Mouse (Mus musculus): Measurements from ENCODE around the gene Acvr1. TPM values are rescaled to one million over a fixed set of nuclear protein-coding genes. Genes with fewer than 3 reads are reported as not detected.
A peak's percentile ranks its signal among the peaks of the same experiment; 100 is the strongest.

The Acvr1 gene
- polyA plus RNA-seq, 1 experiment: 5.0 TPM

- Histone ChIP-seq H3K4me3 (ENCODE audit: insufficient read depth, low read depth, low read length) (no peak overlapping the region), H3K4me1 (ENCODE audit: control insufficient read depth, insufficient read depth, insufficient read length, low read length) (peaks cover 18% of the 10 kb centered on the region), H3K27ac (replicated peaks; ENCODE audit: low read depth, low read length) (peak overlapping the region; percentile 25)
These were observed 2.1 kb upstream of the Acvr1 start for GRCm38 (mm10) chr2:58568841-58569645.

GRCm38 (mm10) chr2:58567866-58568719 is 1.1 kb upstream of the Acvr1 start:
- peak overlapping the region; percentile 100 for H3K4me3 ChIP-seq (ENCODE audit: insufficient read depth, low read depth, low read length)
- H3K4me1 ChIP-seq (ENCODE audit: control insufficient read depth, insufficient read depth, insufficient read length, low read length): peaks cover 20% of the 10 kb centered on the region
- H3K27ac ChIP-seq (replicated peaks; ENCODE audit: low read depth, low read length): peak overlapping the region; percentile 25

- H3K4me1 ChIP-seq (ENCODE audit: control insufficient read depth, insufficient read depth, insufficient read length, low read length): peaks cover 32% of the 10 kb centered on the region
- peak overlapping the region; percentile 79 for H3K27ac ChIP-seq (replicated peaks; ENCODE audit: low read depth, low read length)
- H3K4me3 ChIP-seq (ENCODE audit: insufficient read depth, low read depth, low read length): peak overlapping the region; percentile 100
These were observed 419 bp downstream of the Acvr1 start for GRCm38 (mm10) chr2:58566410-58567065.

GRCm38 (mm10) chr2:58566049-58566409 is 928 bp downstream of the Acvr1 start:
- H3K4me1 ChIP-seq (ENCODE audit: control insufficient read depth, insufficient read depth, insufficient read length, low read length): peaks cover 32% of the 10 kb centered on the region
- H3K27ac ChIP-seq (replicated peaks; ENCODE audit: low read depth, low read length): peak overlapping the region; percentile 79; the same call in 1 of the 2 replicates
- peak overlapping the region; percentile 100 for H3K4me3 ChIP-seq (ENCODE audit: insufficient read depth, low read depth, low read length)

GRCm38 (mm10) chr2:58565267-58565666 is 1.7 kb downstream of the Acvr1 start:
- H3K4me1 ChIP-seq (ENCODE audit: control insufficient read depth, insufficient read depth, insufficient read length, low read length): peaks cover 35% of the 10 kb centered on the region
- H3K27ac ChIP-seq (replicated peaks; ENCODE audit: low read depth, low read length): no peak overlapping the region
- H3K4me3 ChIP-seq (ENCODE audit: insufficient read depth, low read depth, low read length): peak overlapping the region; percentile 22

GRCm38 (mm10) chr2:58562137-58562536 is 4.8 kb downstream of the Acvr1 start:
- Histone ChIP-seq H3K4me3 (ENCODE audit: insufficient read depth, low read depth, low read length) (no peak overlapping the region), H3K27ac (replicated peaks; ENCODE audit: low read depth, low read length) (no peak overlapping the region), H3K4me1 (ENCODE audit: control insufficient read depth, insufficient read depth, insufficient read length, low read length) (peaks cover 41% of the 10 kb centered on the region)

GRCm38 (mm10) chr2:58557045-58557845 is 9.7 kb downstream of the Acvr1 start:
- Histone ChIP-seq H3K27ac (replicated peaks; ENCODE audit: low read depth, low read length) (no peak overlapping the region), H3K4me1 (ENCODE audit: control insufficient read depth, insufficient read depth, insufficient read length, low read length) (peaks cover 26% of the 10 kb centered on the region), H3K4me3 (ENCODE audit: insufficient read depth, low read depth, low read length) (no peak overlapping the region)

- no peak overlapping the region for H3K4me3 ChIP-seq (ENCODE audit: insufficient read depth, low read depth, low read length)
- peaks cover 25% of the 10 kb centered on the region for H3K4me1 ChIP-seq (ENCODE audit: control insufficient read depth, insufficient read depth, insufficient read length, low read length)
- H3K27ac ChIP-seq (replicated peaks; ENCODE audit: low read depth, low read length): no peak overlapping the region
These were observed 14.7 kb downstream of the Acvr1 start for GRCm38 (mm10) chr2:58552296-58552695.

GRCm38 (mm10) chr2:58551866-58552265 is 15.1 kb downstream of the Acvr1 start:
- Histone ChIP-seq H3K4me1 (ENCODE audit: control insufficient read depth, insufficient read depth, insufficient read length, low read length) (peaks cover 25% of the 10 kb centered on the region), H3K4me3 (ENCODE audit: insufficient read depth, low read depth, low read length) (no peak overlapping the region), H3K27ac (replicated peaks; ENCODE audit: low read depth, low read length) (no peak overlapping the region)

GRCm38 (mm10) chr2:58550488-58550887 is 16.5 kb downstream of the Acvr1 start:
- no peak overlapping the region for H3K4me3 ChIP-seq (ENCODE audit: insufficient read depth, low read depth, low read length)
- no peak overlapping the region for H3K27ac ChIP-seq (replicated peaks; ENCODE audit: low read depth, low read length)
- H3K4me1 ChIP-seq (ENCODE audit: control insufficient read depth, insufficient read depth, insufficient read length, low read length): peaks cover 27% of the 10 kb centered on the region

- Histone ChIP-seq H3K4me1 (ENCODE audit: control insufficient read depth, insufficient read depth, insufficient read length, low read length) (peaks cover 27% of the 10 kb centered on the region), H3K27ac (replicated peaks; ENCODE audit: low read depth, low read length) (no peak overlapping the region), H3K4me3 (ENCODE audit: insufficient read depth, low read depth, low read length) (no peak overlapping the region)
These were observed 17.0 kb downstream of the Acvr1 start for GRCm38 (mm10) chr2:58549960-58550359.

- Histone ChIP-seq H3K4me3 (ENCODE audit: insufficient read depth, low read depth, low read length) (no peak overlapping the region), H3K4me1 (ENCODE audit: control insufficient read depth, insufficient read depth, insufficient read length, low read length) (peaks cover 30% of the 10 kb centered on the region), H3K27ac (replicated peaks; ENCODE audit: low read depth, low read length) (no peak overlapping the region)
These were observed 18.0 kb downstream of the Acvr1 start for GRCm38 (mm10) chr2:58548943-58549342.

GRCm38 (mm10) chr2:58546264-58546663 is 20.7 kb downstream of the Acvr1 start:
- H3K4me3 ChIP-seq (ENCODE audit: insufficient read depth, low read depth, low read length): no peak overlapping the region
- H3K4me1 ChIP-seq (ENCODE audit: control insufficient read depth, insufficient read depth, insufficient read length, low read length): peaks cover 18% of the 10 kb centered on the region
- no peak overlapping the region for H3K27ac ChIP-seq (replicated peaks; ENCODE audit: low read depth, low read length)

- H3K27ac ChIP-seq (replicated peaks; ENCODE audit: low read depth, low read length): no peak overlapping the region
- peaks cover 10% of the 10 kb centered on the region for H3K4me1 ChIP-seq (ENCODE audit: control insufficient read depth, insufficient read depth, insufficient read length, low read length)
- no peak overlapping the region for H3K4me3 ChIP-seq (ENCODE audit: insufficient read depth, low read depth, low read length)
These were observed 22.6 kb downstream of the Acvr1 start for GRCm38 (mm10) chr2:58544368-58544767.

Measured in brown adipose tissue, adult 24 weeks (tissue).